Mouse (Mus musculus): ENCODE measurements at regions not wholly inside any gene's neighbourhood (a gene's known extent, or its start where the extent isn't known, plus 50 kb on each side); places are given as distances from the start of the nearest gene placed in this dataset.

DNA sequence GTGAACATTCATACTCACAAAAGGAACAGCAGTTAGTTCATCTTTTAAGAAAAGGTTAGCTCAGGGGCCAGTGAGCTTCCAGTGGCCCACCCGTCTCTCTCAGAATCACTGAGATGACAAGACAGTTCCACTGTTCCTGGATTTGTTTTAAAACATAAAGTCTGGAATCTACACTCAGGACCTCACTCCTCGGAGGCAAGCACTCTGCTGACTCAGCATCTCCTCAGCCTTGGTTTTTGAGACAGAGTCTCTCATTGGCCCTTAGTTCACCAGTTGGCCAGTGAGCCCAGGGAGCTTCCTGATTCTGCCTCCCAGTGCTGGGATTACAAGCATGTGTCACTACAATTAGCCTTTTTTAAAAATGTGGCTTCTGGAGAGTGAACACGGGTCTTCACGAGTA lies 88.9 kb upstream of the Pgrmc2 start:
- no peak for DNase-seq

DNA sequence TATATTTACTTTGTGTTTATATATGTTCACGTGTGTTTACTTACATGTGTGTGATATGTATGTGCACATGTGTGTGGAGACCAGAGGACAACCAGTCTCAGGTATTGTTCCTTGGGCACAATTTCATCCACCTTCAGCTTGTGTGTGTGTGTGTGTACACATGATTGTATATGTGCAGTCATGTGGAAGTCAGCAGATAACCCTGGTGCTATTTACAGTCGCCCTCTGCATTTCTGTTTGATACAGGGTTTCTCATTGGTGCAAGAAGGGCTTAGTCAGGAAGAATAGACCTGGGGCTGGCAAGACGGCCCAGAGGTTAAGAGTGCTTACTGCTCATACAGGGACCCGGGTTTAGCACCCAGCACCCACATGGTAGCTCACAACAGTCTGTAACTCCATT lies 88.5 kb upstream of the Pgrmc2 start:
- no peak for DNase-seq

DNA sequence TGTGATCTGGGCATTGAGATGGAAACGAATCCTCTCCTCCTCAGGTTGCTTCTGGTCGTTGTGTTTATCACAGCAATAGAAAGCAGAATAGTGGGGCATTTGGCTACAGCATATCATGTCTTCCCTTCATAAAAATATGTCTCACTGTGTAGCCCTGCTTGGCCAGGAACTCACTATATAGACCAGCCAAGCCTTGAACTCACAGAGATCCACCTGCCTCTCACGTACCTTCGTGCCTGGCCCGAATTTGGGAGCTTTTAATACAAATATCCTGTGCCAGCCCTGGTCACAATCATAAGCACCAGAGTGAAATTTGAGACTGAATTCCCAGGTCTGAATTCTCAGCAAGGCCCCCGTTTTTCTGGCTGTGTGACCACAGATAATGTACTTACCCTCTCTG lies 87.7 kb upstream of the Pgrmc2 start:
- no peak for DNase-seq

DNA sequence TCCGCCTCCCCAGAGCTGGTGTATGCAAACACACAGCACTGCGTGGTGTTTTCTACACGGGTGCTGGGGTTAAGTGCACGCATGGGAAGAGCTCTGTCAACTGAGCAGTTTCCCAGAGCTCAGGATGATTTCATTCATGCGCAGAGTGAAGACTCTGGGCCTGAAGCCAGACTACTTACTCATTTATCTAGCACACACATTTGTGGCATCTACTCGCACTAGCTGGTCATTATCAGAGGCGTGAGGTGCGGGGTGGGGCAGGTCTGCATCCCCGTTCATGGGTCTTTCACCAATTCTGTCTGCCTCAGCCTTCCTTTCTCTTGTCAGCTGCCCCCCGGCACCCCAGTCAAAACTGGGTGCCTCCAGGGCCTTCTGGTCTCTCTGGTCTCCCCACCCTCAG lies 86.6 kb upstream of the Pgrmc2 start:
- peak; percentile 11 for DNase-seq

DNA sequence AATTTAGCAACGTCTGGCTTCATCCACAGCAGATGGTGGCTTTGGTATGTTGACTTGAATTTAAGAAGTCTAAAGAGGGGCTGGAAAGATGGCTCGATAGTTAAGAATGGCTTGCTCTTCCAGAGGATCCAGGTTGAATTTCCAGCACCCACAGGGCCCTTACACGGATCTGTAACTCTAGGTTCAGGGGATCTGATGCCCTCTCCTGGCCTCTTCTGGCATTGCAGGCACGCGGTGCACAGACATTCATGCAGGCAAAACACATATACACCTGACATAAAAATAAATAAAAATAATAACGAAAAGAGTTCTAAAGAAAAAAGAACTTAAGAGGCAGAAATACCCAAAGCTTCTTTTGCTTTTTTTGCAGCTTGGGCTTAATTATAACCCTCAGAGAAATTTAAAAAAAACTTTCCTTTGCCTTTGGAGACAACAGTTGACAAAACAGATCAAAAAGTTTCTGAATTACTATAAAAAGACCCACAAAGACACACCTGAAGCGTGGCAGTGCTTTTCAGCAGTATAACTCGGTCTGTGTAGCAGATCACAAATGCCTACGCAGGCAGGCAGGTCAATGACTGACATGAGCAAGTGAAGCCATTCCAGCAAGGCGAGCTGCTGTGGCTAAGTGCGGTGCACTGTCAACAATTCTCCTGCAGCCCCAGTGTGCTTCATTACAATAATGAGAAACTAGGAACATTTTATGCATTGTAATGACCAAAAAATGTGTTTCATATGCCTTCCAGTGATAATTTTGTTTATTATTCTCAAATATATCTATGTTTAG lies 85.5 kb upstream of the Pgrmc2 start:
- no peak for DNase-seq

DNA sequence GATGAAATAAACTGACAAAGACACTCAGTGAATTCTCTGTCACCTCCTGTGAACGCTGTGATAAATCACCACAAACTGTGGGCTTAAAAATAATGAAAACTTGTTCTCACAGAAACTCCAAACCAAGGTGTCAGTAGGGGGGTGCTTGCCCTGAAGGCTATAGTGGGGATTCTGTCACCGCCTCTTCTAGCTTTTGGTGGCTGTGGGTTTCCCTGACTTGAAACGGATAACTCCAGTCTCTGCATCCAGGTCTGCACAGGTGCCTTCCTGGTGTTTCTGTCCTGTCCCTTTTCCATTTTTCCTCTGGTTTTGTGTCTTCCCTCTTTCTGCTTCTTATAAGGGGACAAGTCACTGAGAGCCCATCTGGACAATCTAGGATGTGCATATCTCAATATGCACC lies 84.6 kb upstream of the Pgrmc2 start:
- DNase-seq = no peak

DNA sequence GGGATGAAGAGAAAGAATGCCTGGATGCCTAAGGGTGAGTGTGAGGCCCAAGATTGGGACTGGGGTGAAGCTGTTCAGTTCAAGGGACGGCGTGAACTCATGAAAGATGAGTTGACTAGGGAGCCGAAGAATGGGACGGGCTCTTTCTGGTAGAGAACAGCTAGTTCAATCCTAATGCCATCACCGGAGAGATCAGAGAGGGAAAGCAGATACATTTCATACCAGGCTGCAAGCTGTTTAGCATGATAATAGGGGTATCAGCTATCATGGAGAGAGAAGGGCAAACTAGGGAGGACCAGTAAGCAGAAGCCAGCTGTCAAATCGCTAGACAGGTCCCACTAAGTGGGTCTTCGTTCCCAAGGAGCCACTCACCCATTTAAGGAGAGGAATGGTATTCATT lies 81.9 kb upstream of the Pgrmc2 start:
- DNase-seq = no peak

DNA sequence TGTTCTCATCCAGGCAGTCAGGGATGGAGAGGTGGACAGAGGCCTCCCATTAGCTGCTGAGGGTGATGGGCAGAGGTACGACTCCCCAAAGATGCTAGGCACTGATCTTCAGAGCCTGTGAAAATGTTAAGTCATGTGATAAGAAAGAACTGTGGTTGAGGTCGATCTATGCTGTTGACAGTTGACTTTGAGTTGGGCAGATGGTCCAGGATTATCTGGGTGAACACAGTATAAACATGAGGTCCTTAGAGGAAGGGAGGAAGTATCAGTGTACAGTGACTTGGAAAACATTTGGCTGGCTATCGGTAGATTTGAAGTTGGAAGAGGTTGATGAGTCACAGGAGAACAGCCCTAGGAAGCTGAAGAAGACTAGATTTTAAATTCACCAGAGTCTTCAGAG lies 80.9 kb upstream of the Pgrmc2 start:
- DNase-seq = no peak

DNA sequence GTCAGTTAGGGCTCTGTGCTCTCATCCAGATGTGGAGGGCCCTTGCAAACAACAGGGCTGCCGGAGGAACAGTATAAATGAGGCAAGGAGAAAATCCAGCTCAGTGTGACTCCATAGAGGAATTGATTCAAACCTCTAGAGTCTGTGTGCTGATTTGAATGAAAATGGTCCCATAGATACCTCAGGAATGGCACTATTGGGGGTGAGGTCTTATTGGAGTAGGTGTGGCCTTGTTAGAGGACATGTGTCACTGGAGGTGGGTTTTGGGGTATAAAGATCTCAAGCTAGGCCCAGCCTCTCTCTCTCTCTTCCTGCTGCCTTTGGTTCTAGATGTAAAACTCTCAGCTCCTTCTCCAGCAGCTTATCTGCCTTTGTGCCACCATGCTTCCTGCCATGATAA lies 79.7 kb upstream of the Pgrmc2 start:
- no peak for DNase-seq

DNA sequence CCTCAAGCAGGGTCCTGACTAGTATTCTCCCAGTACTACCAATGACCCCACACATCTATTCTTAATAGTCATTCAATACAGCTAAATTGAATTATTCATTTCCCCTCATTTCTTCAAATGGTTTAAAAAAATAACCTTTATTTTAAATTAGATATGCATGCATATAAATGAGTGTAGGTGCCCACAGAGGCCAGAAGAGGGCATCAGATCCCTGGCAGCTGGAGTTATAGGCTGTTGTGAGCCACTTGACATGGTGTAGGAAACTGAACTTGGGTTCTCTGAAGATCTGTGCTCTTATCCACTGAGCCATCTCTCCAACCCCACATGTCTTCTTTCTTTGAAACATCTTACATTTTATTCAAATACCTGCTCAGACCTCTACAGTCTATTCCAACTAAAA lies 77.8 kb upstream of the Pgrmc2 start:
- no peak for DNase-seq

DNA sequence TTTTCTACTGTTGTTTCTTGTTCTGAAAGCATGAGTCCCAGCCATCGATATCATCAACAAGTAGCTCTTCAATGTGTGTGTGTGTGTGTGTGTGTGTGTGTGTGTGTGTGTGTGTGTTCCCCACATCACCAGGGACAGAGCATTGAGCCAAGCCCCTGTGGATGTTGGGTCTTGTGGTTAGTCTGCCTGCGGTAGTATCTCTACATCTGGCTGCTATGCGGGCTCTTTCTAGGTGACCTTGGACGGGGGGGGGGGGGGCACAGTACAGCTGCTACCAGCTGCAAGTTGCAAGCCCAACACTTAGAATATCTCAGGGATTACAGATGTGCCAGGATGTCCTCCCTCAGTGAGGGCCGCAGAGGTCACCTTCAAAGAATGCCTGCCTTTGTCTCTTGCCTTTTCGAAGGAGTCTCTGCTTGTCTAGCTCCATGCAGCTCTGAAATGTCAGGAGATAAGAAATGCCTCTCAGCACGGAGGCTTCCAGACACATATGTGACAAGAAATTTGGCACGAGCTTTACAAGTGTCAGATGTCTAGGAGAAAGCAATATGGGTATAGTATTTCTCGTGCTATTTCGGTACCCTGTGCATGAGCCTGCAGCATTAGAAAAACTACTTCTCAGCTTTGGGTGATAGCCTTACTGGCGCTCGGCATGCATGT lies 75.6 kb upstream of the Pgrmc2 start:
- no peak for DNase-seq

DNA sequence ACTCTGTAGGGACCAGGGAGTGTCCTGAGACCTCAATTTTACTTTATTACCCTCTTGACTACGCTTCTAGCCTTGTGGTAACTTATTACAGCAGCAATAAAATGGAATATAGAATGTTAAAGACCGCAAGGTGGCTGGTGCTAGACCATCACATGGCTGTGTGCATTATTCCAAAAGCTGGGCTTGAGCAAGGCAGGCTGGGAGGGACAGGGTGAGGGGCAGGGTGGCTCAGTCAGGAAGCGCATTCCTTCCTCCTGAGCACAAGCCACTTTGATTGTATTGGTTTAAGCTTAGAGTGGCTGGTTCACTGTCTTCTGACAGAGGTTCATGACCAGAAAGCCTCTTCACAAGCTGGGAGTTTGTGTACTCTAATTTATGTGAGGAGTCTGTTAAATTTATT lies 74.6 kb upstream of the Pgrmc2 start:
- DNase-seq = no peak

DNA sequence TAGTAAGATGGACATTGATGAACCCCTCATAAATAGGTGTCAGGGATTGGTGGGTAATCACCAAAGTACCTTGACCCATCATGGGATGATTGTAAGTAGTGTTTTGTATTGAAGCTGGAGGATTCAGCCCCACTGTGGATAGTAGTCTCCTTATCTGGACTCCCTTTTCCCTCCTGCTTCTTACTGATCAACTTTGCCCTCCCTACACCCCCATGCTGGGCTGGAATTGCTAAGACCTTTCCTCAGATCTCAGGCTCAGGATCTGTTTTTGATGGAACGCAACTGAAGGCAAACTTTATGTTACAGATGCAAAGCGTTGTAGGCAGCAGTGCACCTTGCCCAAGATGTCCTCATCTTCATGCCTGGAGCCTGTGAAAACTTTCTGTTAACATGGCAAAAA lies 73.7 kb upstream of the Pgrmc2 start:
- DNase-seq = no peak

DNA sequence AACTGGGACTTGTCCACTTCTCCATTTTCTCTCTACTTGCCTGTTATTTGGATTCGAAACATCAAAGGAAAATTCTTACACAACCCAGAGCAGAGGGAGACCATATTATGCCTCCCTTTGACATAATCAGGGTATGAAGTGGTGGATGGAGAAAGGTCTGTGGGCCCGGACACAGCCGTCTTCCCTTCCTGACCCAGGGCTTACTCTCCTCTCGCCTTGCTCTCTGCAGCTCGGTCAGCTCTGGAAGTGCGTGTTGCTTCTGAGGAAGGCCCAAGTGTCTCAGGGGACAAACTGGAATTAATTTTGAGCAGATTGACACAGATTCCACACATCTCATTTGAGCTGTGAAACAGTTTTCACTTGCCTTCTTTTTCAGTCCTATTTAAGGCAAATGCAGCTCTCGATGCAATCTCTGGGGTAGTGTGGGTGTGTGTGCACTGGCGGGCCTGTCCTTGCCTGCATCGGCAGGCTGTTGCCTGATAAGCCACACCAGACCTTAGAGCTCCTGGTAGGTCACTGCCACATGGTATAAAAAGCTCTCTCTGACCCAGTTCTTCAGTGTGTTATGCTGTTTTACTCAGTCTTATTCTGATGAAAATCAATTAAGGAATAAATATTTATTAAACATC lies 72.4 kb upstream of the Pgrmc2 start:
- peak; percentile 11 for DNase-seq

DNA sequence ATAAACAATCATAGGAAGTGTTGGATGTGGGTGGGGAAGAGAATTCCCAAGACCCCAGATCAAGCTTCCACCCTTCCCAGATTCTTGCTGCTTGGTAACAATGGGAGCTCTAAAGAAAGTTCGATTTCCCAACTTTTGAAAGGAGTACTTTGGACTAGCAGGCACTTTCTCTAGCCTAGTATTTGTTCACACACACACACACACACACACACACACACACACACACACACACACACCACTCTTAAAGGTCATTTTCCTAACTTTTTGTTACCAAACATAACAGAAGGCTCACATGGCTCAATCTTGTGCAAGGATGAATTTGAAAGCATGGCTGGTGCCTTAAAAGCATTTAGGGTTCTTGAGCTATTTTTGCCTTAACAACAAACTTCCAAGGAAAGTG lies 71.6 kb upstream of the Pgrmc2 start:
- DNase-seq = no peak

DNA sequence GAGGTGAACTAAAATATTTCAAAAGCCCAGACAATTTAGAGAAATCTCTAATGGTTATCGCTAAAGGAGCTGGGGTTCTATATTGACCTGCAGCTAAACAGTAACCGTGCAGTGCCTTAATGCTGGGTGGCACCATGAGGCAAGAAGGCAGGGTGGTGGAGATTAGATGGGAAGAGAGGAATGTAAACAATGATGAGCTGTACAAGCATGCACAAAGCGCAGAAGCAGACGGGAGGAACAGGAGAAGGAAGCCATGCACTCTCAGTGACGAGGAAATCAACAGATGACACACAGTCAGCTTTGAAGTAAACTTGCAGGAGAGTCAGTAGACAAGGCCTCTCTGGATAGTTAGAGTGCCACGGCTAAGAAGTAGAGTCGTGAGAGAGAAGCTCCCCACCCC lies 69.1 kb upstream of the Pgrmc2 start:
- DNase-seq = no peak

DNA sequence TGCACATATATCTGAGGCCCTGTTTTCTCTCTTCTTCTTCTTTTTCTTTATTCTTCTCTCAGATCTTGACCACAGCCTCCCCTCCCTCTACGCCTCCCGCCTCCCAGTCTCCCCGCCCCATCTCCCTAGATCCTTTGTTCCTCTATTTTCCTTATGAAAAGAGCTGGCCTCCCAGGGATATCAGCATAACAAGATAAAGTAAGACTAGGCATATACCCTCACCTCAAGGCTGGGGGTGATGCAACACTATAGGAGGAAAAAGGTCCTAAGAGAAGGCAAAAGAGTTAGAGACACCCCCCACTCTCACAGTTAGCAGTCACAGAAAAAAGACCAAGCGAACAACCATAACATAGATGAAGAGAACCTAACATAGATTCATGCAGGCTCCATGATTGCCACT lies 57.5 kb upstream of the Pgrmc2 start:
- no peak for DNase-seq

DNA sequence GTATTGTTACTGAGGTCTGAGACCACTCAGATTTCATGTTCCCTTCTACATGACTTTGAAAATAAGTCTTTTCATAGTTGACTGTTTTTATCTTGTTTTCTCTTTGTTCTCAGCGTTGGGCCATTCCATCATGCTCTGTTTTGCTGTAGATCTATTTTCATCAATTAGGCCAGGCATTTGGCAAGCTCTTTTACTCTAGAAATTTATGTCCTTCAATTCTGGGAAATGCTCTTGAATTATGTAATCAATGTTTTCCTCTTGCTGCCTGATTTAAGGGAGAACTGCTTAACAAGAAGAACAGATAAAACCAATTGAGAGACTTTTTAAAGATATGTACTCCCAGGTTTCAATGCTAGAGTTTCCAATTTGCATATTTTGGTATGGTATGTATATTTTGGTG lies 55.1 kb upstream of the Pgrmc2 start:
- DNase-seq = no peak

DNA sequence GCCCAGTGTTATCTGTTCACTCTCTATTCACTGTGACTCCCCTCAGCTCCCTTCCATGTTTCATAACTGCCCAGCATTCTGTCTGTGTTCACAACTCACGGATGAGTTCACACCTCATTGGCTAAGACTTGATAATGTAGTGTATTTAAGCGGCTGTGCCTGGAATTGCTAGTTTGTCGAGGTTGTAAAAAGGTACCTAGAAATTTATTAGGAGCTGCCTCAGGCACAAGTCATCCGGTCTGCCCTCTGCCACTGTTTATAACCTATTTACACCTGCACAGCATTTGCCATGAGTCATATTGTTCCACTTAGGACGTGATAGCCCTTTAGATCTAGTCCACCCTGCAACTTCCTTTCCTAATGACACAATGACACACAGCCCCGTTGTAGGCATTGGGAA lies 50.0 kb upstream of the Pgrmc2 start:
- no peak for DNase-seq

Measured in right cerebral cortex, postnatal 14 days (tissue).